Mouse (Mus musculus): Measurements from ENCODE around the gene Cnih2. TPM values are rescaled to one million over a fixed set of nuclear protein-coding genes. Genes with fewer than 3 reads are reported as not detected.

The Cnih2 gene
- polyA plus RNA-seq, 1 experiment = 2.1 TPM

GRCm38 (mm10) chr19:5082005-5082404 lies 16.3 kb downstream of the Cnih2 start:
- no peak for TF ChIP-seq GATA1 (IDR thresholded peaks at IDR 0.05; ENCODE audit: low read length)

- TF ChIP-seq GATA1 (IDR thresholded peaks at IDR 0.05; ENCODE audit: low read length) = no peak
Observed at GRCm38 (mm10) chr19:5079279-5079678, 19.0 kb downstream of the Cnih2 start.

GRCm38 (mm10) chr19:5073518-5073917 lies 24.8 kb downstream of the Cnih2 start:
- TF ChIP-seq GATA1 (IDR thresholded peaks at IDR 0.05; ENCODE audit: low read length) = no peak

- no peak for TF ChIP-seq GATA1 (IDR thresholded peaks at IDR 0.05; ENCODE audit: low read length)
Observed at GRCm38 (mm10) chr19:5073028-5073427, 25.3 kb downstream of the Cnih2 start.

GRCm38 (mm10) chr19:5072389-5073019 lies 25.8 kb downstream of the Cnih2 start:
- TF ChIP-seq GATA1 (IDR thresholded peaks at IDR 0.05; ENCODE audit: low read length) = no peak

- TF ChIP-seq GATA1 (IDR thresholded peaks at IDR 0.05; ENCODE audit: low read length) = no peak
Observed at GRCm38 (mm10) chr19:5071545-5072369, 26.6 kb downstream of the Cnih2 start.

- no peak for TF ChIP-seq GATA1 (IDR thresholded peaks at IDR 0.05; ENCODE audit: low read length)
Observed at GRCm38 (mm10) chr19:5071077-5071476, 27.2 kb downstream of the Cnih2 start.

- TF ChIP-seq GATA1 (IDR thresholded peaks at IDR 0.05; ENCODE audit: low read length) = no peak
Observed at GRCm38 (mm10) chr19:5069978-5070377, 28.3 kb downstream of the Cnih2 start.

GRCm38 (mm10) chr19:5069486-5069885 lies 28.8 kb downstream of the Cnih2 start:
- no peak for TF ChIP-seq GATA1 (IDR thresholded peaks at IDR 0.05; ENCODE audit: low read length)

- TF ChIP-seq GATA1 (IDR thresholded peaks at IDR 0.05; ENCODE audit: low read length) = no peak
Observed at GRCm38 (mm10) chr19:5068570-5069234, 29.6 kb downstream of the Cnih2 start.

GRCm38 (mm10) chr19:5067867-5068569 lies 30.3 kb downstream of the Cnih2 start, which contains the start of gene Cd248:
Gene Cd248 (plus strand): TSS chr19:5068078.
- TF ChIP-seq GATA1 (IDR thresholded peaks at IDR 0.05; ENCODE audit: low read length) = no peak

- TF ChIP-seq GATA1 (IDR thresholded peaks at IDR 0.05; ENCODE audit: low read length) = no peak
Observed at GRCm38 (mm10) chr19:5067040-5067799, 31.1 kb downstream of the Cnih2 start.

- no peak for TF ChIP-seq GATA1 (IDR thresholded peaks at IDR 0.05; ENCODE audit: low read length)
Observed at GRCm38 (mm10) chr19:5065104-5065503, 33.2 kb downstream of the Cnih2 start.

GRCm38 (mm10) chr19:5062446-5062845 lies 35.9 kb downstream of the Cnih2 start:
- TF ChIP-seq GATA1 (IDR thresholded peaks at IDR 0.05; ENCODE audit: low read length) = no peak

- TF ChIP-seq GATA1 (IDR thresholded peaks at IDR 0.05; ENCODE audit: low read length) = no peak
Observed at GRCm38 (mm10) chr19:5062041-5062440, 36.3 kb downstream of the Cnih2 start.
